Mouse (Mus musculus): ENCODE data around the gene Tomm5. TPM values are rescaled to one million over a fixed set of nuclear protein-coding genes. Genes with fewer than 3 reads are reported as not detected.
"Not testable (repeated sequence)": the region's sequence is repeated elsewhere in the genome, so short reads cannot be mapped to it uniquely, and the experiment has no call there.

Gene Tomm5
- polyA plus RNA-seq, 1 experiment from 2014 or later: 176 TPM

DNA sequence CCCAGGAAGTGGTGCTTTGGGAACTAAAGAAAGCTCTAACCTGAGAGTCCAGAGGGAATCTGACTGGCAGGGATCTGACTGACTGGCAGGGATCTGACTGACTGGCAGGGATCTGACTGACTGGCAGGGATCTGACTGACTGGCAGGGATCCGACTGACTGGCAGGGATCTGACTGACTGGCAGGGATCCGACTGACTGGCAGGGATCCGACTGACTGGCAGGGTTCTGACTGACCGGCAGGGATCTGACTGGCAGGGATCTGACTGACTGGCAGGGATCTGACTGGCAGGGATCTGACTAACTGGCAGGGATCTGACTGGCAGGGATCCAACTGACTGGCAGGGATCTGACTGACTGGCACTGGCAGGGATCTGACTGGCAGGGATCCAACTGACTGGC, 26.9 kb downstream of the Tomm5 start:
- not testable (repeated sequence) for H3K27me3 ChIP-seq (replicated peaks; ENCODE audit: control insufficient read depth, insufficient read depth, low read length); H3K4me3 ChIP-seq (ENCODE audit: low read depth, low read length); H3K27ac ChIP-seq (ENCODE audit: low read depth, low read length); H3K9ac ChIP-seq (ENCODE audit: low read length); ATAC-seq; H3K36me3 ChIP-seq (ENCODE audit: control insufficient read depth, insufficient read depth, low read length); H3K4me1 ChIP-seq (ENCODE audit: control insufficient read depth, insufficient read depth, low read length); H3K4me2 ChIP-seq (ENCODE audit: low read length); H3K9me3 ChIP-seq (replicated peaks; ENCODE audit: control insufficient read depth, low read length); DNase-seq (ENCODE audit: low spot score)
- 89% methylated on average over 4 of the region's 4 CpGs for WGBS

GRCm38 (mm10) chr4:45073544-45073943, 34.4 kb downstream of the Tomm5 start:
- H3K27me3 ChIP-seq (replicated peaks; ENCODE audit: control insufficient read depth, insufficient read depth, low read length): no peaks in the 10 kb centered on the region
- DNase-seq (ENCODE audit: low spot score): no peak
- no peak for ATAC-seq
- H3K4me1 ChIP-seq (ENCODE audit: control insufficient read depth, insufficient read depth, low read length): no peaks in the 10 kb centered on the region
- no peaks in the 10 kb centered on the region; the same call in 1 of the 2 replicates for H3K36me3 ChIP-seq (ENCODE audit: control insufficient read depth, insufficient read depth, low read length)
- WGBS: 88% methylated on average over 6 of the region's 6 CpGs
- no peak overlapping the region for H3K4me2 ChIP-seq (ENCODE audit: low read length)
- H3K9ac ChIP-seq (ENCODE audit: low read length): no peak overlapping the region
- no peaks in the 10 kb centered on the region for H3K9me3 ChIP-seq (replicated peaks; ENCODE audit: control insufficient read depth, low read length)
- no peak overlapping the region for H3K4me3 ChIP-seq (ENCODE audit: low read depth, low read length)
- no peak overlapping the region for H3K27ac ChIP-seq (ENCODE audit: low read depth, low read length)

GRCm38 (mm10) chr4:45072261-45072973, 35.5 kb downstream of the Tomm5 start:
- H3K27me3 ChIP-seq (replicated peaks; ENCODE audit: control insufficient read depth, insufficient read depth, low read length): no peaks in the 10 kb centered on the region
- no peak for DNase-seq (ENCODE audit: low spot score)
- H3K9ac ChIP-seq (ENCODE audit: low read length): no peak overlapping the region
- no peaks in the 10 kb centered on the region for H3K4me1 ChIP-seq (ENCODE audit: control insufficient read depth, insufficient read depth, low read length)
- H3K9me3 ChIP-seq (replicated peaks; ENCODE audit: control insufficient read depth, low read length): no peaks in the 10 kb centered on the region
- ATAC-seq: no peak
- H3K4me3 ChIP-seq (ENCODE audit: low read depth, low read length): no peak overlapping the region
- WGBS: 81% methylated on average over 15 of the region's 15 CpGs
- no peak overlapping the region for H3K4me2 ChIP-seq (ENCODE audit: low read length)
- no peak overlapping the region for H3K27ac ChIP-seq (ENCODE audit: low read depth, low read length)
- H3K36me3 ChIP-seq (ENCODE audit: control insufficient read depth, insufficient read depth, low read length): no peaks in the 10 kb centered on the region; the same call in 1 of the 2 replicates

- no peaks in the 10 kb centered on the region for H3K4me1 ChIP-seq (ENCODE audit: control insufficient read depth, insufficient read depth, low read length)
- WGBS: 92% methylated on average over 4 of the region's 4 CpGs
Measured at GRCm38 (mm10) chr4:45067742-45068141, 40.2 kb downstream of the Tomm5 start.

GRCm38 (mm10) chr4:45066036-45066730, 41.7 kb downstream of the Tomm5 start:
- Histone ChIP-seq H3K27ac (ENCODE audit: low read depth, low read length) (no peak overlapping the region), H3K4me3 (ENCODE audit: low read depth, low read length) (no peak overlapping the region), H3K4me1 (ENCODE audit: control insufficient read depth, insufficient read depth, low read length) (no peaks in the 10 kb centered on the region), H3K9ac (ENCODE audit: low read length) (no peak overlapping the region), H3K9me3 (replicated peaks; ENCODE audit: control insufficient read depth, low read length) (no peaks in the 10 kb centered on the region), H3K27me3 (replicated peaks; ENCODE audit: control insufficient read depth, insufficient read depth, low read length) (no peaks in the 10 kb centered on the region), H3K36me3 (ENCODE audit: control insufficient read depth, insufficient read depth, low read length) (peaks cover 10% of the 10 kb centered on the region), H3K4me2 (ENCODE audit: low read length) (no peak overlapping the region)
- WGBS: 54% methylated on average over 2 of the region's 2 CpGs
- ATAC-seq (no peak), DNase-seq (ENCODE audit: low spot score) (no peak)

More at GRCm38 (mm10) chr4:45067742-45068141, 40.2 kb downstream of the Tomm5 start:
- no peak for DNase-seq (ENCODE audit: low spot score)
- ATAC-seq: no peak
- Histone ChIP-seq H3K36me3 (ENCODE audit: control insufficient read depth, insufficient read depth, low read length) (no peaks in the 10 kb centered on the region; the same call in 1 of the 2 replicates), H3K27me3 (replicated peaks; ENCODE audit: control insufficient read depth, insufficient read depth, low read length) (no peaks in the 10 kb centered on the region), H3K27ac (ENCODE audit: low read depth, low read length) (no peak overlapping the region), H3K4me3 (ENCODE audit: low read depth, low read length) (no peak overlapping the region), H3K4me2 (ENCODE audit: low read length) (no peak overlapping the region), H3K9ac (ENCODE audit: low read length) (no peak overlapping the region), H3K9me3 (replicated peaks; ENCODE audit: control insufficient read depth, low read length) (no peaks in the 10 kb centered on the region)

DNA sequence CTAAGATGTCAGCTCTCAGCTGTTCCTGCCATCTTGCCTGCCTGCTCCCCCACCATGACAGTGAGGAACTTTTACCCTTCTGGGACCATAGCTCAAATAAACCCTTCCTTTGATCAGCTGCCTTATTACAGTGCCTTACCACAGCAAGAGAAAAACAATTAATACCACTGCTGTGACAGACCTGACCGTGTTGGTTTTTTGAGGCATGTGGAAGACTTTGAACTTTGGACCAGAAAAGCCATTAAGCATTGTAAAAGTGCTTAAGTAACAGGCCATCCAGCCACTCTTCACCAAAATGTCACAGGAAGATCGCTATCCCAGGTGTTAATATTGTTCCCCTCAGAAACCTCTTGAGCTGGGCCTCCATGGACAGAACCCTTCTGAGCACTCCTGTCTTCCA, 43.3 kb downstream of the Tomm5 start:
- WGBS: 89% methylated on average over 2 of the region's 2 CpGs
- Histone ChIP-seq H3K4me3 (ENCODE audit: low read depth, low read length) (no peak overlapping the region), H3K4me1 (ENCODE audit: control insufficient read depth, insufficient read depth, low read length) (no peaks in the 10 kb centered on the region), H3K36me3 (ENCODE audit: control insufficient read depth, insufficient read depth, low read length) (peaks cover 26% of the 10 kb centered on the region), H3K4me2 (ENCODE audit: low read length) (no peak overlapping the region), H3K9me3 (replicated peaks; ENCODE audit: control insufficient read depth, low read length) (no peaks in the 10 kb centered on the region), H3K27ac (ENCODE audit: low read depth, low read length) (no peak overlapping the region), H3K9ac (ENCODE audit: low read length) (no peak overlapping the region), H3K27me3 (replicated peaks; ENCODE audit: control insufficient read depth, insufficient read depth, low read length) (no peaks in the 10 kb centered on the region)
- DNase-seq (ENCODE audit: low spot score) (no peak), ATAC-seq (no peak)

GRCm38 (mm10) chr4:45063836-45064235, 44.1 kb downstream of the Tomm5 start:
- H3K27me3 ChIP-seq (replicated peaks; ENCODE audit: control insufficient read depth, insufficient read depth, low read length); H3K4me1 ChIP-seq (ENCODE audit: control insufficient read depth, insufficient read depth, low read length); H3K4me2 ChIP-seq (ENCODE audit: low read length); DNase-seq (ENCODE audit: low spot score); H3K9ac ChIP-seq (ENCODE audit: low read length); ATAC-seq; H3K9me3 ChIP-seq (replicated peaks; ENCODE audit: control insufficient read depth, low read length); H3K27ac ChIP-seq (ENCODE audit: low read depth, low read length); H3K4me3 ChIP-seq (ENCODE audit: low read depth, low read length): not testable (repeated sequence)
- 81% methylated on average over 1 of the region's 1 CpGs for WGBS
- H3K36me3 ChIP-seq (ENCODE audit: control insufficient read depth, insufficient read depth, low read length): peaks cover 33% of the 10 kb centered on the region

DNA sequence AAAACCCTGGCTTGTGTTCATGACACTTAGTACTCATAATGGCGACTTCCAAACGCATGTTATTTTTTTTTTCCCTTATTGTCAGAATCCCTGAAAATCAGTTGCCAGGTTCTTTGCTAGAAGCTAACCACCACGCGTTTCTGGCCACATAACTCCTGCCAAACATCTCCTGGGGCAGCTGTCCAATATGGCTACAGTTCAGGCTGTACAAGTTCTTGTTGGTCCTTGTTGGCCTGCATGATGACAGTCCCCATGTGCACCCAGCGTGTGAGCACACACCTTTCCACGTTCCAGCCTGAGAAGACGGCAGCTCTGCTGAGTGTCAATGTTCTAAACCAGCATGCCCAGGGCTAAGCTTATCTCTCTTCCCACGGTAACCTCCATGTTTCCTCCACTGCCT, 52.5 kb downstream of the Tomm5 start:
- WGBS: 92% methylated on average over 8 of the region's 8 CpGs
- DNase-seq (ENCODE audit: low spot score): no peak
- peaks cover 42% of the 10 kb centered on the region for H3K36me3 ChIP-seq (ENCODE audit: control insufficient read depth, insufficient read depth, low read length)

More for the DNA sequence above, 52.5 kb downstream of the Tomm5 start:
- H3K9ac ChIP-seq (ENCODE audit: low read length): no peak overlapping the region
- no peak overlapping the region for H3K27ac ChIP-seq (ENCODE audit: low read depth, low read length)
- no peak for ATAC-seq
- H3K4me3 ChIP-seq (ENCODE audit: low read depth, low read length): no peak overlapping the region
- H3K4me1 ChIP-seq (ENCODE audit: control insufficient read depth, insufficient read depth, low read length): no peaks in the 10 kb centered on the region
- H3K4me2 ChIP-seq (ENCODE audit: low read length): no peak overlapping the region
- no peaks in the 10 kb centered on the region for H3K27me3 ChIP-seq (replicated peaks; ENCODE audit: control insufficient read depth, insufficient read depth, low read length)
- no peaks in the 10 kb centered on the region for H3K9me3 ChIP-seq (replicated peaks; ENCODE audit: control insufficient read depth, low read length)

Measured in forebrain, embryonic 14.5 days (tissue).